Mouse (Mus musculus) liver, embryonic 11.5 days (tissue): ENCODE measurements around the gene Srrm2. TPM values are rescaled to one million over a fixed set of nuclear protein-coding genes. Genes with fewer than 3 reads are reported as not detected.
"Not testable (repeated sequence)": the region's sequence is repeated elsewhere in the genome, so short reads cannot be mapped to it uniquely, and the experiment has no call there.

Experiments used
- ATAC-seq: fragments of 200-750 bp; cut with Nextera tagmentation; replicated peaks from 2 replicates; pipeline ENCODE4 v1.8.0; 2017; ENCODE audit warnings: moderate number of reproducible peaks, mild to moderate bottlenecking, moderate TSS enrichment, moderate library complexity; ENCODE audit not compliant: low FRiP score
- DNase-seq: peaks from one replicate; pipeline ENCODE4 v3.0.0-alpha.2; 2017; ENCODE audit warnings: low spot score
- H3K27ac ChIP-seq: fragments of 300-500 bp; sonication (generic); 2 replicates; pipeline ENCODE4 v1.5.1; 2014; ENCODE audit warnings: mild to moderate bottlenecking, low read depth, low read length, control low read depth
- H3K27me3 ChIP-seq: fragments of 300-500 bp; sonication (generic); replicated peaks from 2 replicates; pipeline ENCODE4 v1.6.1; 2014; ENCODE audit warnings: low read length, mixed read lengths; ENCODE audit not compliant: control insufficient read depth, insufficient read depth
- H3K36me3 ChIP-seq: fragments of 300-500 bp; sonication (generic); 2 replicates; pipeline ENCODE4 v1.6.1; 2014; ENCODE audit warnings: mild to moderate bottlenecking, low read length, moderate library complexity, mixed read lengths; ENCODE audit not compliant: control insufficient read depth, insufficient read depth
- H3K4me1 ChIP-seq: fragments of 300-500 bp; sonication (generic); replicated peaks from 2 replicates; pipeline ENCODE4 v1.6.1; 2014; ENCODE audit warnings: low read length, mixed read lengths; ENCODE audit not compliant: control insufficient read depth, insufficient read depth
- H3K4me2 ChIP-seq: fragments of 300-500 bp; sonication (generic); 2 replicates; pipeline ENCODE4 v1.6.1; 2014; ENCODE audit warnings: mild to moderate bottlenecking, control low read depth, moderate library complexity
- H3K4me3 ChIP-seq: fragments of 300-500 bp; sonication (generic); 2 replicates; pipeline ENCODE4 v1.5.1; 2014; ENCODE audit warnings: low read depth, low read length, control low read depth
- H3K9ac ChIP-seq: fragments of 300-500 bp; sonication (generic); 2 replicates; pipeline ENCODE4 v1.6.1; 2014; ENCODE audit warnings: low read depth, low read length, control low read depth
- H3K9me3 ChIP-seq: fragments of 300-500 bp; sonication (generic); 2 replicates; pipeline ENCODE4 v1.6.1; 2016; ENCODE audit warnings: low read length, inconsistent platforms, mixed read lengths; ENCODE audit not compliant: control insufficient read depth
- WGBS: fragments of 180-500 bp; shearing (Covaris S2); extraction: QIAGEN DNeasy Blood & Tissue Kit; methylation state at CpG from one replicate; pipeline ENCODE4 v1.1.7; 2014; 5-methylcytosine and 5-hydroxymethylcytosine counted together
- polyA plus RNA-seq: library from polyadenylated mRNA; unstranded; fragments of >200 nt; fragmentation: Nextera tagmentation; extraction: Ambion mirVana; gene quantifications from 2 replicates; pipeline ENCODE4 v1.2.1, GENCODE M21; 2014

Gene Srrm2
- polyA plus RNA-seq, 1 experiment from 2014 or later, result 398 TPM

- not testable (repeated sequence) for H3K27ac ChIP-seq, H3K36me3 ChIP-seq, H3K4me2 ChIP-seq, H3K27me3 ChIP-seq, H3K4me3 ChIP-seq, DNase-seq, ATAC-seq, H3K9ac ChIP-seq, H3K9me3 ChIP-seq, H3K4me1 ChIP-seq
- WGBS, result 70% methylated on average over 2 of the region's 2 CpGs
Measured at GRCm38 (mm10) chr17:23772219-23772556, 18.1 kb upstream of the Srrm2 start.

- DNase-seq (no peak), ATAC-seq (no peak)
- WGBS, result 71% methylated on average over 6 of the region's 6 CpGs
- Histone ChIP-seq H3K9ac (no peak overlapping the region), H3K4me1 (peaks cover 9% of the 10 kb centered on the region), H3K4me3 (no peak overlapping the region), H3K9me3 (no peaks in the 10 kb centered on the region), H3K27ac (no peak overlapping the region), H3K4me2 (no peak overlapping the region), H3K36me3 (no peaks in the 10 kb centered on the region), H3K27me3 (no peaks in the 10 kb centered on the region)
Measured at GRCm38 (mm10) chr17:23773676-23774075, 16.7 kb upstream of the Srrm2 start.

GRCm38 (mm10) chr17:23774090-23774489, 16.2 kb upstream of the Srrm2 start:
- H3K9me3 ChIP-seq, result no peaks in the 10 kb centered on the region
- WGBS, result 8% methylated on average over 12 of the region's 12 CpGs
- ATAC-seq (peak; percentile 56), DNase-seq (peak; percentile 73)
- no peak overlapping the region for H3K9ac ChIP-seq
- H3K4me2 ChIP-seq, result 0 out of 2 replicates have a peak overlapping the region, but pooled peaks have one; percentile 20
- H3K4me1 ChIP-seq, result peaks cover 9% of the 10 kb centered on the region
- H3K27me3 ChIP-seq, result no peaks in the 10 kb centered on the region
- no peak overlapping the region for H3K27ac ChIP-seq
- no peaks in the 10 kb centered on the region for H3K36me3 ChIP-seq
- H3K4me3 ChIP-seq, result no peak overlapping the region

GRCm38 (mm10) chr17:23776216-23776615, 14.1 kb upstream of the Srrm2 start:
- Histone ChIP-seq H3K9ac (no peak overlapping the region), H3K9me3 (no peaks in the 10 kb centered on the region), H3K4me2 (no peak overlapping the region), H3K27me3 (no peaks in the 10 kb centered on the region), H3K4me1 (0 out of 2 replicates have a peak, but pooled peaks cover 2% of the 10 kb centered on the region), H3K4me3 (no peak overlapping the region), H3K27ac (no peak overlapping the region), H3K36me3 (no peaks in the 10 kb centered on the region)
- 84% methylated on average over 10 of the region's 10 CpGs for WGBS
- no peak for ATAC-seq
- DNase-seq, result no peak

GRCm38 (mm10) chr17:23777141-23777540, 13.2 kb upstream of the Srrm2 start:
- Histone ChIP-seq H3K27ac (no peak overlapping the region), H3K9ac (no peak overlapping the region), H3K27me3 (no peaks in the 10 kb centered on the region), H3K36me3 (no peaks in the 10 kb centered on the region), H3K4me3 (no peak overlapping the region), H3K4me1 (no peaks in the 10 kb centered on the region), H3K9me3 (no peaks in the 10 kb centered on the region), H3K4me2 (no peak overlapping the region)
- DNase-seq (no peak), ATAC-seq (no peak)
- 73% methylated on average over 2 of the region's 2 CpGs for WGBS

GRCm38 (mm10) chr17:23778447-23778846, 11.9 kb upstream of the Srrm2 start:
- no peaks in the 10 kb centered on the region for H3K4me1 ChIP-seq
- no peaks in the 10 kb centered on the region for H3K27me3 ChIP-seq
- no peak overlapping the region for H3K27ac ChIP-seq
- no peak overlapping the region for H3K4me2 ChIP-seq
- H3K4me3 ChIP-seq, result no peak overlapping the region
- no peaks in the 10 kb centered on the region for H3K9me3 ChIP-seq
- ATAC-seq (no peak), DNase-seq (no peak)
- WGBS, result 48% methylated on average over 2 of the region's 2 CpGs
- no peaks in the 10 kb centered on the region for H3K36me3 ChIP-seq
- H3K9ac ChIP-seq, result no peak overlapping the region

GRCm38 (mm10) chr17:23783352-23783751, 7.0 kb upstream of the Srrm2 start:
- Histone ChIP-seq H3K36me3 (no peaks in the 10 kb centered on the region), H3K4me3 (no peak overlapping the region)

GRCm38 (mm10) chr17:23785561-23786471, 4.5 kb upstream of the Srrm2 start, which contains the start of gene Flywch2:
Gene Flywch2, minus strand, starts transcription at chr17:23786081.
- Histone ChIP-seq H3K9ac (peak within 1 kb of the TSS; percentile 70), H3K9me3 (no peaks in the 10 kb centered on the region), H3K27ac (no peak within 1 kb of the TSS), H3K27me3 (no peaks in the 10 kb centered on the region), H3K4me2 (peak within 1 kb of the TSS; percentile 97), H3K4me1 (peaks cover 10% of the 10 kb centered on the region), H3K4me3 (peak within 1 kb of the TSS; percentile 60), H3K36me3 (no peaks in the 10 kb centered on the region)
- DNase-seq (peak; percentile 69), ATAC-seq (peak; percentile 61)
- WGBS, result 4% methylated on average over 43 of the region's 43 CpGs

More at GRCm38 (mm10) chr17:23783352-23783751, 7.0 kb upstream of the Srrm2 start:
- no peaks in the 10 kb centered on the region for H3K9me3 ChIP-seq
- H3K4me2 ChIP-seq, result no peak overlapping the region
- ATAC-seq (no peak), DNase-seq (no peak)
- no peak overlapping the region for H3K9ac ChIP-seq
- no peak overlapping the region for H3K27ac ChIP-seq
- H3K27me3 ChIP-seq, result no peaks in the 10 kb centered on the region
- H3K4me1 ChIP-seq, result no peaks in the 10 kb centered on the region

- Histone ChIP-seq H3K36me3 (no peaks in the 10 kb centered on the region), H3K4me3 (peak overlapping the region; percentile 60), H3K9me3 (no peaks in the 10 kb centered on the region), H3K27me3 (no peaks in the 10 kb centered on the region), H3K4me2 (peak overlapping the region; percentile 97), H3K4me1 (peaks cover 13% of the 10 kb centered on the region), H3K9ac (no peak overlapping the region), H3K27ac (no peak overlapping the region)
- DNase-seq, result no peak
- 32% methylated on average over 13 of the region's 13 CpGs for WGBS
- ATAC-seq, result no peak
Measured at GRCm38 (mm10) chr17:23786510-23786931, 3.8 kb upstream of the Srrm2 start.
